Mouse (Mus musculus) limb, embryonic 14.5 days (tissue): ENCODE measurements at regions not wholly inside any gene's neighbourhood (a gene's known extent, or its start where the extent isn't known, plus 50 kb on each side); places are given as distances from the start of the nearest gene placed in this dataset.
A peak's percentile ranks its signal among the peaks of the same experiment; 100 is the strongest.
"Not testable (repeated sequence)": the region's sequence is repeated elsewhere in the genome, so short reads cannot be mapped to it uniquely, and the experiment has no call there.

Experiments
- ATAC-seq: fragments of 200-750 bp; cut with Nextera tagmentation; 2 replicates; pipeline ENCODE4 v1.8.0; 2017; ENCODE audit warnings: low read depth, moderate number of reproducible peaks, moderate TSS enrichment; ENCODE audit not compliant: low FRiP score
- DNase-seq: peaks from one replicate; pipeline ENCODE4 v3.0.0-alpha.2; 2015; ENCODE audit warnings: low spot score
- H3K27ac ChIP-seq: fragments of 300-500 bp; sonication (generic); replicated peaks from 2 replicates; pipeline ENCODE4 v1.5.1; 2014; ENCODE audit warnings: low read depth, mild to moderate bottlenecking, low read length, moderate library complexity, mixed read lengths
- H3K27me3 ChIP-seq: fragments of 300-500 bp; sonication (generic); 2 replicates; pipeline ENCODE4 v1.6.1; 2014; ENCODE audit warnings: low read length, mixed read lengths; ENCODE audit not compliant: control insufficient read depth, insufficient read depth
- H3K36me3 ChIP-seq: fragments of 300-500 bp; sonication (generic); 2 replicates; pipeline ENCODE4 v1.6.1; 2014; ENCODE audit warnings: mild to moderate bottlenecking, low read length, moderate library complexity, mixed read lengths; ENCODE audit not compliant: control insufficient read depth, insufficient read depth
- H3K4me1 ChIP-seq: fragments of 300-500 bp; sonication (generic); 2 replicates; pipeline ENCODE4 v1.6.1; 2014; ENCODE audit warnings: antibody characterized with exemption, low read length, mixed read lengths; ENCODE audit not compliant: control insufficient read depth, insufficient read depth
- H3K4me2 ChIP-seq: fragments of 300-500 bp; sonication (generic); replicated peaks from 2 replicates; pipeline ENCODE4 v1.6.1; 2014; ENCODE audit warnings: low read depth, mild to moderate bottlenecking, low read length, moderate library complexity; ENCODE audit not compliant: severe bottlenecking
- H3K4me3 ChIP-seq: fragments of 300-500 bp; sonication (generic); replicated peaks from 2 replicates; pipeline ENCODE4 v1.5.1; 2014; ENCODE audit warnings: low read length
- H3K9ac ChIP-seq: fragments of 300-500 bp; sonication (generic); 2 replicates; pipeline ENCODE4 v1.6.1; 2014; ENCODE audit warnings: mild to moderate bottlenecking, low read depth, low read length, moderate library complexity; ENCODE audit not compliant: severe bottlenecking
- H3K9me3 ChIP-seq: fragments of 300-500 bp; sonication (generic); 2 replicates; pipeline ENCODE4 v1.6.1; 2016; ENCODE audit warnings: low read length; ENCODE audit not compliant: control insufficient read depth
- POLR2A ChIP-seq: fragments of 200-500 bp; IDR thresholded peaks from 2 replicates; pipeline ENCODE4 v1.8.0; 2012; ENCODE audit warnings: inconsistent platforms, mild to moderate bottlenecking, moderate library complexity, borderline replicate concordance; ENCODE audit not compliant: insufficient read depth, insufficient read length; ENCODE audit errors: extremely low read depth
- WGBS: fragments of 180-500 bp; shearing (Covaris S2); extraction: QIAGEN DNeasy Blood & Tissue Kit; methylation state at CpG from one replicate; pipeline ENCODE4 v1.1.7; 2014; 5-methylcytosine and 5-hydroxymethylcytosine counted together

GRCm38 (mm10) chr16:30797973-30798471 lies 198.5 kb downstream of the Fam43a start:
- WGBS = 47% methylated on average over 7 of the region's 7 CpGs
- peak; percentile 41 for DNase-seq
- no peak overlapping the region for H3K4me2 ChIP-seq
- no peaks in the 10 kb centered on the region for H3K36me3 ChIP-seq
- ATAC-seq = peak; percentile 75
- H3K27ac ChIP-seq = peak overlapping the region; percentile 20; the same call in 1 of the 2 replicates
- H3K4me3 ChIP-seq = no peak overlapping the region
- no peak overlapping the region for H3K9ac ChIP-seq
- no peak for TF ChIP-seq POLR2A
- peaks cover 10% of the 10 kb centered on the region for H3K4me1 ChIP-seq
- H3K9me3 ChIP-seq = no peaks in the 10 kb centered on the region
- H3K27me3 ChIP-seq = no peaks in the 10 kb centered on the region

- Histone ChIP-seq H3K4me3 (no peak overlapping the region), H3K36me3 (no peaks in the 10 kb centered on the region), H3K27me3 (no peaks in the 10 kb centered on the region), H3K9ac (no peak overlapping the region), H3K27ac (peak overlapping the region; percentile 20; the same call in 1 of the 2 replicates), H3K4me1 (peaks cover 10% of the 10 kb centered on the region), H3K9me3 (no peaks in the 10 kb centered on the region), H3K4me2 (no peak overlapping the region)
- DNase-seq (no peak), ATAC-seq (no peak)
- TF ChIP-seq POLR2A = no peak
- 85% methylated on average over 1 of the region's 1 CpGs for WGBS
Measured at GRCm38 (mm10) chr16:30798536-30798935, 199.0 kb downstream of the Fam43a start.

GRCm38 (mm10) chr16:30799699-30800483 lies 200.4 kb downstream of the Fam43a start:
- peak overlapping the region; percentile 38; the same call in 1 of the 2 replicates for H3K27ac ChIP-seq
- no peak for TF ChIP-seq POLR2A
- ATAC-seq (no peak), DNase-seq (no peak)
- no peak overlapping the region for H3K4me3 ChIP-seq
- H3K9me3 ChIP-seq = no peaks in the 10 kb centered on the region
- no peaks in the 10 kb centered on the region for H3K27me3 ChIP-seq
- no peak overlapping the region for H3K4me2 ChIP-seq
- WGBS = 35% methylated on average over 12 of the region's 12 CpGs
- peaks cover 19% of the 10 kb centered on the region for H3K4me1 ChIP-seq
- no peak overlapping the region for H3K9ac ChIP-seq
- no peaks in the 10 kb centered on the region for H3K36me3 ChIP-seq

GRCm38 (mm10) chr16:30804018-30804417 lies 204.5 kb downstream of the Fam43a start:
- WGBS = 44% methylated on average over 3 of the region's 3 CpGs
- ATAC-seq (no peak), DNase-seq (no peak)
- TF ChIP-seq POLR2A = no peak
- Histone ChIP-seq H3K4me3 (no peak overlapping the region), H3K27ac (no peak overlapping the region), H3K27me3 (no peaks in the 10 kb centered on the region), H3K9ac (no peak overlapping the region), H3K9me3 (no peaks in the 10 kb centered on the region), H3K4me1 (peaks cover 19% of the 10 kb centered on the region), H3K36me3 (no peaks in the 10 kb centered on the region), H3K4me2 (no peak overlapping the region)

- H3K4me3 ChIP-seq, H3K27me3 ChIP-seq, H3K4me1 ChIP-seq, H3K4me2 ChIP-seq, H3K9me3 ChIP-seq, ATAC-seq, H3K36me3 ChIP-seq, H3K9ac ChIP-seq, H3K27ac ChIP-seq, DNase-seq: not testable (repeated sequence)
- WGBS = 94% methylated on average over 4 of the region's 4 CpGs
Measured at GRCm38 (mm10) chr16:30806206-30806605, 206.7 kb downstream of the Fam43a start.
